Mouse (Mus musculus) adrenal gland, postnatal 14 days (tissue): ENCODE measurements around the gene Ubtfl1. TPM values are rescaled to one million over a fixed set of nuclear protein-coding genes. Genes with fewer than 3 reads are reported as not detected.
"Not testable (repeated sequence)": the region's sequence is repeated elsewhere in the genome, so short reads cannot be mapped to it uniquely, and the experiment has no call there.

ENCODE experiments used
- DNase-seq: peaks from one replicate; pipeline ENCODE4 v3.0.0; 2021; ENCODE audit warnings: mixed read lengths
- long read RNA-seq, 2 experiments: library from polyadenylated mRNA; stranded (forward); transcript quantifications; one replicate each; pipeline ENCODE4 v2.0.0; 2021
- microRNA-seq, 2 experiments: library from miRNA; unstranded; fragments of <30 nt; microRNA quantifications; one replicate each; pipeline ENCODE4 v1.2.0; 2021
- total RNA-seq: library from RNA; stranded (reverse); gene quantifications from 2 replicates; pipeline ENCODE4 v1.2.3, GENCODE M21; 2021

The Ubtfl1 gene
- not detected in 2 replicates for total RNA-seq
- long read RNA-seq, experiment 1, result 0 reads
- long read RNA-seq, experiment 2, result 0 reads

- no peak for DNase-seq
These were observed at the start of gene Ubtfl1 for GRCm38 (mm10) chr9:18404118-18404517. TSS of gene Ubtfl1 (plus strand) at chr9:18404418.

GRCm38 (mm10) chr9:18373026-18373425, 31.2 kb upstream of the Ubtfl1 start:
- not testable (repeated sequence) for DNase-seq

- DNase-seq, result no peak
These were observed 18.4 kb upstream of the Ubtfl1 start for GRCm38 (mm10) chr9:18385782-18386181.

GRCm38 (mm10) chr9:18399629-18400028, 4.6 kb upstream of the Ubtfl1 start:
- no peak for DNase-seq

GRCm38 (mm10) chr9:18402895-18403294, 1.3 kb upstream of the Ubtfl1 start, which contains the start of gene Naalad2:
TSS of gene Naalad2 (minus strand) at chr9:18402995.
- DNase-seq, result not testable (repeated sequence)

GRCm38 (mm10) chr9:18412371-18412770, 8.2 kb downstream of the Ubtfl1 start:
- not testable (repeated sequence) for DNase-seq

- no peak for DNase-seq
These were observed 26.1 kb downstream of the Ubtfl1 start, which contains the start of gene Mbd3l2 for GRCm38 (mm10) chr9:18430354-18430753. TSS of gene Mbd3l2 (plus strand) at chr9:18430654.

- peak; percentile 45 for DNase-seq
These were observed 27.5 kb downstream of the Ubtfl1 start for GRCm38 (mm10) chr9:18431687-18432086.

- DNase-seq, result no peak
These were observed 52.3 kb downstream of the Ubtfl1 start for GRCm38 (mm10) chr9:18456520-18456919.

Small RNA genes lying within 50 kb of the gene (microRNA-seq; reads per million reads assigned to microRNA genes)
- gene Gm22854, result 0 reads per million in 2 experiments

Other genes with a start within 250 kb of the Ubtfl1 start
- 61.8 and 77.4 TPM in 2 replicates for gene Chordc1, start 112.3 kb upstream of the Ubtfl1 start, total RNA-seq
- 5.4 and 8.1 TPM in 2 replicates for gene Naalad2, start 1.4 kb upstream of the Ubtfl1 start, total RNA-seq
- gene Mbd3l2, start 26.2 kb downstream of the Ubtfl1 start, total RNA-seq, result not detected in 2 replicates
- gene Zfp558, start 73.8 kb downstream of the Ubtfl1 start, total RNA-seq, result 1.9 and 2.3 TPM in 2 replicates
- not detected in 2 replicates for gene Mbd3l1, start 73.9 kb downstream of the Ubtfl1 start, total RNA-seq